Mouse (Mus musculus) CH12.LX (cell line): ENCODE measurements at regions not wholly inside any gene's neighbourhood (a gene's known extent, or its start where the extent isn't known, plus 50 kb on each side); places are given as distances from the start of the nearest gene placed in this dataset.

Experiments used
- DNase-seq: peaks from one replicate; pipeline ENCODE4 v3.0.0-alpha.2; 2013; ENCODE audit errors: extremely low read depth
- H3K27ac ChIP-seq: 2 replicates; pipeline ENCODE4 v1.5.1; 2012; ENCODE audit warnings: low read depth, mild to moderate bottlenecking, control low read depth, moderate library complexity; ENCODE audit not compliant: insufficient read depth
- H3K27me3 ChIP-seq: replicated peaks from 2 replicates; pipeline ENCODE3; 2012; ENCODE audit warnings: inconsistent platforms
- H3K36me3 ChIP-seq, 2 experiments: replicated peaks in 1 of 2; 2 replicates each; pipeline versions ENCODE3 to v1.6.1; 2012; ENCODE audit warnings: inconsistent platforms in 1 of 2, low read length in 1 of 2, mild to moderate bottlenecking in 1 of 2, mixed read lengths in 1 of 2, moderate library complexity in 1 of 2; ENCODE audit not compliant: control insufficient read depth in 1 of 2, insufficient read depth in 1 of 2
- H3K4me1 ChIP-seq, 2 experiments: 2 replicates each; pipeline ENCODE4 v1.6.1; 2012; ENCODE audit warnings: inconsistent platforms in 1 of 2, moderate library complexity in 1 of 2; ENCODE audit not compliant: insufficient read depth in 2 of 2, control insufficient read depth in 1 of 2
- H3K4me2 ChIP-seq: 2 replicates; pipeline ENCODE4 v1.6.1; 2012; ENCODE audit warnings: low read depth, mild to moderate bottlenecking, control low read depth; ENCODE audit not compliant: poor library complexity, insufficient read depth, severe bottlenecking
- H3K4me3 ChIP-seq, 3 experiments: fragments of 150-350 bp in 1 of 3; sonication (generic) in 1 of 3; replicated peaks in 1 of 3; 2 replicates each; pipeline versions ENCODE3 to v1.5.1; 2011 to 2012; ENCODE audit warnings: low read depth in 2 of 3, low read length in 2 of 3, mild to moderate bottlenecking in 2 of 3, moderate library complexity in 2 of 3, control low read depth in 1 of 3, improper control_type of control experiment in 1 of 3, inconsistent platforms in 1 of 3, mixed read lengths in 1 of 3; ENCODE audit not compliant: poor library complexity in 1 of 3
- H3K79me2 ChIP-seq: replicated peaks from 2 replicates; pipeline ENCODE4 v1.6.1; 2012; ENCODE audit warnings: mild to moderate bottlenecking, moderate library complexity; ENCODE audit not compliant: control insufficient read depth, poor library complexity, insufficient read depth, severe bottlenecking; ENCODE audit errors: extremely low read depth
- H3K9ac ChIP-seq: 2 replicates; pipeline ENCODE4 v1.6.1; 2012; ENCODE audit warnings: low read depth, mild to moderate bottlenecking, control low read depth, moderate library complexity; ENCODE audit not compliant: insufficient read depth
- H3K9me3 ChIP-seq: replicated peaks from 2 replicates; pipeline ENCODE3; 2012; ENCODE audit warnings: low read length, inconsistent platforms, mixed read lengths
- BHLHE40 ChIP-seq: IDR thresholded peaks from 2 replicates; pipeline ENCODE4 v1.6.1; 2011; ENCODE audit warnings: mild to moderate bottlenecking, low read depth, low read length, improper control_type of control experiment
- CHD1 ChIP-seq: IDR thresholded peaks from 2 replicates; pipeline ENCODE4 v1.6.1; 2012; ENCODE audit warnings: low read depth, low read length, improper control_type of control experiment, inconsistent platforms
- CTCF ChIP-seq, 2 experiments: IDR thresholded peaks in 1 of 2; conservative IDR thresholded peaks in 1 of 2; 2 replicates each; pipeline ENCODE4 v1.5.1; 2011 to 2012; ENCODE audit warnings: low read depth in 2 of 2, low read length in 2 of 2, improper control_type of control experiment in 1 of 2, inconsistent platforms in 1 of 2, mild to moderate bottlenecking in 1 of 2, moderate library complexity in 1 of 2
- JUND ChIP-seq: conservative IDR thresholded peaks from 2 replicates; pipeline ENCODE4 v1.6.1; 2011; ENCODE audit warnings: low read depth, low read length, improper control_type of control experiment
- MAFK ChIP-seq: IDR thresholded peaks from 2 replicates; pipeline ENCODE4 v1.6.1; 2011; ENCODE audit warnings: low read length, improper control_type of control experiment; ENCODE audit not compliant: insufficient replicate concordance
- MAX ChIP-seq: IDR thresholded peaks from 2 replicates; pipeline ENCODE4 v1.6.1; 2011; ENCODE audit warnings: low read length, improper control_type of control experiment
- MAZ ChIP-seq: IDR thresholded peaks from 2 replicates; pipeline ENCODE4 v1.6.1; 2012; ENCODE audit warnings: low read depth, mild to moderate bottlenecking, inconsistent platforms, low read length, improper control_type of control experiment, moderate library complexity
- MEF2A ChIP-seq: IDR thresholded peaks from 2 replicates; pipeline ENCODE4 v1.6.1; 2014; ENCODE audit warnings: low read depth, mild to moderate bottlenecking, inconsistent platforms, low read length, improper control_type of control experiment, borderline replicate concordance
- MXI1 ChIP-seq: IDR thresholded peaks from 2 replicates; pipeline ENCODE4 v1.6.1; 2011; ENCODE audit warnings: mild to moderate bottlenecking, low read depth, low read length, improper control_type of control experiment
- MYC ChIP-seq: IDR thresholded peaks from 2 replicates; pipeline ENCODE4 v1.6.1; 2011; ENCODE audit warnings: low read depth, mild to moderate bottlenecking, improper control_type of control experiment, low read length
- NRF1 ChIP-seq: IDR thresholded peaks from 2 replicates; pipeline ENCODE4 v1.6.1; 2014; ENCODE audit warnings: low read depth, mild to moderate bottlenecking, inconsistent platforms, low read length, improper control_type of control experiment, moderate library complexity
- RCOR1 ChIP-seq: conservative IDR thresholded peaks from 2 replicates; pipeline ENCODE4 v1.6.1; 2012; ENCODE audit warnings: low read depth, mild to moderate bottlenecking, inconsistent platforms, low read length, improper control_type of control experiment
- SIN3A ChIP-seq: IDR thresholded peaks from 2 replicates; pipeline ENCODE4 v1.6.1; 2012; ENCODE audit warnings: low read length, improper control_type of control experiment, inconsistent platforms
- SMC3 ChIP-seq: IDR thresholded peaks from 2 replicates; pipeline ENCODE4 v1.6.1; 2011; ENCODE audit warnings: low read depth, low read length, improper control_type of control experiment
- TBP ChIP-seq: conservative IDR thresholded peaks from 2 replicates; pipeline ENCODE4 v1.6.1; 2011; ENCODE audit warnings: low read depth, low read length, improper control_type of control experiment
- UBTF ChIP-seq: IDR thresholded peaks from 2 replicates; pipeline ENCODE4 v1.6.1; 2012; ENCODE audit warnings: low read depth, mild to moderate bottlenecking, inconsistent platforms, low read length, improper control_type of control experiment, moderate library complexity
- USF1 ChIP-seq: IDR thresholded peaks from 2 replicates; pipeline ENCODE4 v1.6.1; 2014; ENCODE audit warnings: low read depth, mild to moderate bottlenecking, inconsistent platforms, low read length, improper control_type of control experiment
- ZC3H11A ChIP-seq: IDR thresholded peaks from 2 replicates; pipeline ENCODE4 v1.6.1; 2012; ENCODE audit warnings: low read depth, mild to moderate bottlenecking, inconsistent platforms, low read length, improper control_type of control experiment
- ZKSCAN1 ChIP-seq: IDR thresholded peaks from 2 replicates; pipeline ENCODE4 v1.6.1; 2012; ENCODE audit warnings: low read depth, inconsistent platforms, low read length, improper control_type of control experiment, borderline replicate concordance
- ZNF384 ChIP-seq: IDR thresholded peaks from 2 replicates; pipeline ENCODE4 v1.6.1; 2012; ENCODE audit warnings: low read depth, low read length, improper control_type of control experiment, inconsistent platforms
- dilution Hi-C: fragments of 300-500 bp; cut with MboI; formaldehyde crosslinking; loops from 2 replicates; pipeline ENCODE4 v1.14.3; 2020; ENCODE audit warnings: low sequenced_read_pairs; ENCODE audit not compliant: extremely low pct_unique_long_range_greater_than_20kb, extremely low pct_ligation_motif_present
- in situ Hi-C: fragments of 300-500 bp; cut with MboI; formaldehyde crosslinking; loops from 3 replicates; pipeline ENCODE4 v1.14.3; 2019; ENCODE audit warnings: low sequenced_read_pairs, low pct_ligation_motif_present, low pct_unique_long_range_greater_than_20kb, mixed read lengths

DNA sequence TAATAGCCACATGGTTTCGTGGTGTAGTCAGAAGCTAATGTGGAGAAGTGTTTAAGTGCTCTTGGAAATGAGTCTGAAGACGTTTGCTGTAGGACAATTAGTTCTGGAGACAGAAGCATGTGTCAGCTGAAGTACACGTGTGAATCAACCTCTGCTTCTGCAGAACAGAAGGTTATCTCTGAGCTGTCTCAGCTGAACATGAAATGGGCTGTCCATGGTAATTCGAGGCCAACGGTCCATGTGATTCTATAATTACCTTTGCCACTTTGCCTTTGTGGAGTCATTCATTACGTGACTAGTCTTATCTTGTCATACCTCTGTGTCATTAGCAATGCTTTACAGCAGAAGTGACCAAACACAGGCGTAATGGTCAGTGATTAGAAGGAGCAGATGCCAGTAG is 295.6 kb upstream of the Veph1 start:
- Histone ChIP-seq H3K27me3 (no peaks in the 10 kb centered on the region), H3K9ac (no peak overlapping the region), H3K9me3 (no peaks in the 10 kb centered on the region), H3K4me3 (no peak overlapping the region)
- in situ Hi-C loops: no loop called here
- TF ChIP-seq UBTF: no peak
- no peak for TF ChIP-seq MAZ
- no peak for TF ChIP-seq TBP
- TF ChIP-seq MEF2A: no peak
- no peak for TF ChIP-seq SIN3A
- TF ChIP-seq ZNF384: no peak
- no peak for TF ChIP-seq ZKSCAN1
- TF ChIP-seq BHLHE40: no peak
- TF ChIP-seq USF1: no peak
- no peak for TF ChIP-seq CHD1
- TF ChIP-seq MXI1: no peak
- no peak for TF ChIP-seq MAFK
- TF ChIP-seq, all 38 proteins: peak for 0
- dilution Hi-C loops: no loop called here
- Histone ChIP-seq H3K27ac (no peak overlapping the region), H3K79me2 (no peaks in the 10 kb centered on the region), H3K36me3 (no peaks in the 10 kb centered on the region), H3K4me1 (no peaks in the 10 kb centered on the region), H3K4me2 (no peak overlapping the region)
- no peak for DNase-seq

DNA sequence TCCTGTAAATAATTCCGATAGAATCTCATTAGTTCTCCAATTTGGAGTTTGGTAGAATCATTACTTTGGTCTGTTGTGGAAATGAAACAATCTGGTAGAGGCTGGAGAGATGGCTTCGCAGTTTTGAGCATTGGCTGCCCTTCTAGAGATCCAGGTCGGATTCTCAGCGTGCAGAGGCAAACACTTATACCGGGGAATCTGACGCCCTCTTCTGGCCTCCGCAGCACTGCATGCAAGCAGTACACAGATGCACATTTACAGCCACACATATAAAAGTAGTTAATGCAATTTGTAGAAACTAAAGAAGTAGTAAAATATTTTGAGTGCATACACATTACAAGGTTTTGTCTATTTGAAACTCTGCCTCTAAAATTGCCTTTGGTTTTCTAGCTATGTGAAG is 294.1 kb upstream of the Veph1 start:
- H3K79me2 ChIP-seq: no peaks in the 10 kb centered on the region
- H3K4me1 ChIP-seq: no peaks in the 10 kb centered on the region
- in situ Hi-C loops: no loop called here
- H3K4me3 ChIP-seq: no peak overlapping the region
- TF ChIP-seq SMC3 (peak; percentile 7; the same call in 1 of the 2 replicates), CTCF (conservative IDR thresholded peaks at IDR 0.05 in 1 of 2, IDR thresholded peaks at IDR 0.05 in 1 of 2; ENCODE audit: low read depth in 2 of 2, low read length in 2 of 2) (peak in 1 of 2 experiments; percentile 42; a peak in 2 of 4 replicates), USF1 (no peak)
- no peak for DNase-seq
- H3K4me2 ChIP-seq: no peak overlapping the region
- no peaks in the 10 kb centered on the region for H3K9me3 ChIP-seq
- no peaks in the 10 kb centered on the region for H3K36me3 ChIP-seq
- no peak overlapping the region for H3K9ac ChIP-seq
- H3K27me3 ChIP-seq: no peaks in the 10 kb centered on the region
- no peak overlapping the region for H3K27ac ChIP-seq
- dilution Hi-C loops: no loop called here

DNA sequence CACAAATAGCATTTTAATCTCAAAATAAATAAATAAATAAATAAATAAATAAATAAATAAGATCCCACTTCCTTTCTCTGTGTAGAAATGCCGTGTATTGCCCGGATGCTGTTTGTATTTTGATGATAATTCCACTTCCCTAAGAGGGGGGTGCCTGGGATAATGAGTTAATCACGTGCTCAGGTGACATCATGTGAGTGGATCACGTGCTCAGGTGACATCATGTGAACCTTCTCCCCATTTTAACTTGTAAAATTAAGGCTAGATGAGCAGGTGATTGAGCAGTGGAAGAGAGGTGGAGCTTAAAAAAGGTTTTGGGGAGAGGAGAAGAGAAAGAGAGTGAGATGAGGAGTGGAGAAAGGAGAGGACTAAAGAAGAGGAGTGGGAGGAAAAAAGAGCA is 292.8 kb upstream of the Veph1 start:
- H3K4me2 ChIP-seq: no peak overlapping the region
- DNase-seq: no peak
- no peaks in the 10 kb centered on the region for H3K27me3 ChIP-seq
- no peak overlapping the region for H3K4me3 ChIP-seq
- no peak overlapping the region for H3K9ac ChIP-seq
- no peaks in the 10 kb centered on the region for H3K9me3 ChIP-seq
- in situ Hi-C loops (no loop called here), dilution Hi-C loops (no loop called here)
- H3K4me1 ChIP-seq: no peaks in the 10 kb centered on the region
- no peaks in the 10 kb centered on the region for H3K79me2 ChIP-seq
- no peak for TF ChIP-seq ZC3H11A
- 0 out of 2 replicates have a peak, but pooled peaks have one; percentile 39 for TF ChIP-seq MAX
- no peak for TF ChIP-seq ZNF384
- TF ChIP-seq BHLHE40: peak; percentile 83
- no peak for TF ChIP-seq NRF1
- no peak for TF ChIP-seq JUND
- TF ChIP-seq CHD1: no peak
- TF ChIP-seq MYC: no peak
- TF ChIP-seq USF1: no peak
- TF ChIP-seq ZKSCAN1: no peak
- no peak for TF ChIP-seq RCOR1
- H3K36me3 ChIP-seq: no peaks in the 10 kb centered on the region
- no peak overlapping the region for H3K27ac ChIP-seq
